Mouse (Mus musculus) kidney, adult 8-10 months (tissue): Measurements from ENCODE around the gene Pds5b.
"Not testable (repeated sequence)": the region's sequence is repeated elsewhere in the genome, so short reads cannot be mapped to it uniquely, and the experiment has no call there.

Experiments used
- DNase-seq, 2 experiments: peaks; one replicate each; pipeline ENCODE4 v3.0.0; 2022

Pds5b gene

DNA sequence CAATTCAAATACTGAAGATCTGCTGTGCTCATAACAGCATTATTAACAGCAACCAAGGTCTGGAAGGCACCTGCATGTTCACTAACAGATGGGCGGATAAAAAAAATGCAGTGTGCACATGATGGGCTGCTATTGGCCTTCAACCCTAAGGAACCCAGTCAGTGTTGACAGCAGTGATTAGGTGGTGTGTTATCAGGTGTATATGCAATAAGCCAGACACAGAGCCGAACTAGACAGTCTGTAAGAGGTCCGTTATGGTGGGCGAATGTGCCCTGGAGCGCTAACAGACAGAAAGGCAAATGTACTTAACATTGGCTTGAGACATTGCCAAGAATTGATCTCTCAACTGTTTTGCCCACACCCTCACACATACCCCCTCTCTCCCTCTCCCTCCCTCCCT, 156.0 kb downstream of the Pds5b start:
- no peak for DNase-seq

DNA sequence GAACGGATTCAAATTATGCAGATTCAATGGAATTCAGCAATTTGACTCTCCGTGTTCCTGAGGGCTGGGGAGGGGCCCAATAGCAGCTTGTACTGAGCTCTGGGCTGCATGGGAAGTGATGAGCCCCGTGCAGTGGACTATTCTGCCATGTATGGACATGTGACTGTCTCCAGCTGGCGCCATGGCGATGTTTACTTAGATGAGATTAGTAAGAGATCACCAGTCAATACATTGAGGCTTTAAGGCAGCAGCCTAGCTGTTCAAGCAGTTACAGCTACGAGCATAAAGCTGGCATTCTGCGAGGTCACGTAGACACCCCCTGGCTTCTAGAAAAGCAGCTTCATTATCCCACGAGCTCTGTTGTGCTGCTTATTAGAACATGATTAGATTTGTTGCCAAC, 157.2 kb downstream of the Pds5b start:
- DNase-seq: no peak

DNA sequence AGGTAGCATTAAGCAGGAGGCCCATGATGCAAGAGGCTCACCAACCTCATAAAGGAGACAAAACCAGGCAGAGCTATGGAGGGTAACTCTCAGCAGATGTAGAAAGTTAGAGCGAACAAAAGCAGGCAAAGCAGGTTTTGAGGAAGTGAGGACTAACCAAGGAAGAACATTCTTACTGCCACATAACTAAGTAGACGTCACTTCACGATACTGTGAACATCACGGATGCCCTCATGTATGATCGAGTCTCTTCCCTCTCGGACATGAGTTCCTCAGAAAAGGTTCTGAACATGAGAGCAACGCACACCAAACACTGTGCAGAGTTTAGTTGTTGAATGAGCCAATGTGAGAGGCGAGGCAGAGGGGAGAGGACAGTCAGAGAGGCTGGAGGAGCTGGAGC, 163.2 kb downstream of the Pds5b start:
- no peak for DNase-seq

DNA sequence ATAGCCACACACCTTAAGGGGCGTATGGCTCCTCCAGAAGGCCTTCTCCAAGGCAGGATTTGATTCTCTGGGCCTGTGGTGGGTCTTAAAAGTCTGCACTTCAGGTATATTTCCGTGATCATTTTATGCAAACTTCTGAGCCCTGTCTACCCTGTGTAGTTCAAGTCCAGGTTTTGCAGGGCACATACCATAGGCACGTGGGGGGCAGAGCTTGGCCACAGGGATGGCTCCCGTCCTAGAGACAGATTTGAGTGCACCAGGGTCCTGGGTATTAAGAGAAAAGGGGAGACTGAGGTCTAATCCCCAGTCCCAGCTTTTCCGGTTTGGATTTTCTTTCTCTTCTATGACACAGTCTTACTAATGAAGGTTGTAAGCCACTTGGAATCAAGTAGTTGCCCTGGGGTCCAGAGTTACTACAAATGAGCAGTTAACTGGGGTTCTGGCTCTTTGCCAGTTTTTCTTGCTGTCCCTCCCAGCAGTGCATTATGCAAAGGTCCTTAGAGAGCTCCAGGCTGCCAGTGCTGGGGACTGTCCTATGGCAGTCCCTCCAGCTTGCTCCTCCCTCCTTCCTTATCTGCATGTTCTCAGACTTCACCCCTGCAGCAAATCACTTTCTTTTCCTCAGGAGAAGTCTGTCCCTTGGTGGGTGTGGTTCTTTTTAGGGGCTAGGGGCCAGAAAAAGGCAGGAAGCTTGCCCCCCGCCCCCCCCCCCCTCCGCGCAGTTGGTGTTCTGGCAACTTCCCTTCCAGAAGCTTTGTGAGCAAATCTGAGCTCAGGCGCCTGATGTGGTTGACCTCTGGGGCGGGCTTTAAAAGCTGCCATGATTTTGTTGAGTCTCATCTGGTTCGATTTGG, 166.4 kb downstream of the Pds5b start:
- DNase-seq: peak; percentile 9 to 57

DNA sequence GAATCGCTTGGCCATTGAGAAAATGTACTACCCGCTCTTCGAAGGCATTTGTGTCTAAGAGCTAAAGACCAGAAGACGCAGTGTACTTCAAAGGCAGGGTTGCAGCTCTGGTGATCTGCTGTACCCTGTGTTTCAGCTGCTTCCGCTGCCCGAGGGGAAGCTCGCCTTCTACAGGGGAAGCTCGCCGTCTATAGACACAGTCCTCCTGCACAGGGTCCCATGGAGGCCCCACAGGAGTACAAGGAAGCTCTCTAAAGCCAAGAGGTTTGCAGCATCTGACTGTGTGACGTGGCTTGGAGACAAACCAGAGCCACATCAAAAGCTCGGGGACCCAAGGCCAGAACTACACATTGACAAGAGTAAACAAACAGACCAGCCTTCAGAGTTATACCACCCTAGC, 167.1 kb downstream of the Pds5b start:
- DNase-seq: no peak

DNA sequence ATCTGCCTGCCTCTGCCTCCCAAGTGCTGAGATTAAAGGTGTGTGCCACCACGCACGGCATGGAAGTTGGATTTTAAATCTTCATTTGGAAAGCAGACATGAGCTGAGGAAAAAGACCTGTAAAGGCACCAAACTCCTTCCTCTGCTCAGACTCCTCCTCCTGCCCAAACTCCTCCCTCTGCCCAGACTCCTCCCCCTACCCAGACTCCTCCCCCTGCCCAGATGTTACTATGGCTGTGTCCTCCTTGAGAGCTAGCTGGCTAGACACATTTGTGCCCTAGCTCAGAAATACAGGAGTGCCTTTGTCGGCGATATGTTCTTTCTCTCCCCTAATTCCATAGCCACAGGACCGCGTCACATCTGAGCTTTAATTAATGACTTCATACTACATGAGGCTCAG, 172.4 kb downstream of the Pds5b start:
- DNase-seq: no peak

DNA sequence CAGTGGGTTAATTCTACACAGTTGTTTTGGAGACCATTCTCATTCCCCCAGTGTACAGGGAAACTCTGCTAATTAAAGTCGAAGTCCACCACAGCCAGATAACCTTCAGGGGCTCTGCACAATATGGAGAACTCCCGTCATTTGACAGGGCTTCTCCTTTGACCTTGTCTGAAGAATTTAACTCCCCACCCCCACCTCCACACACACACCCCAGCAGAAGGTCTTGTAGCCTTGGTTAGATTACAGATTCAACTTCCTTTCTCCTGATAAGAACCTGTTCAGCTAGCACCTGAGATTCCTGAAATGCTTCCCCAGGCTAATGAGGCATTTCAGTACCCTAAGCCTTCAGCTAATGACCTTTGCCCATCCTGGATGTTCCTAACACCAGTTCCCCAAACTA, 177.3 kb downstream of the Pds5b start:
- DNase-seq: no peak

DNA sequence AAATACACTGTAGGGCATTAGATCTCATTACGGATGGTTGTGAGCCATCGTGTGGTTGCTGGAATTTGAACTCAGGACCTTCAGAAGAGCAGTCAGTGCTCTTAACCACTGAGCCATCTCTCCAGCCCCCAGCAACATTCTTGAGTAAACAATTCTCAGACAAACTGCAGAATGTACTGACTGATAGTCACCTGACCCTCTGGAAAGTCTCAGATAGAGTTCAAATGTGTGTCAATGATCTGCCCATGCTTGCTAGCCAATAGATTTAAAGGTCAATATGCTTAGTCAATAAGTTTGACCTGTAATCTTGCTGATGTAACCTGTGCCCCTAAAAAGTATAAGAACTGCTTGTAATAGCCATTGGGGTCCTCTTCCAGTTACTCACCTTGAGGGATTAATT, 178.6 kb downstream of the Pds5b start:
- DNase-seq: not testable (repeated sequence)

DNA sequence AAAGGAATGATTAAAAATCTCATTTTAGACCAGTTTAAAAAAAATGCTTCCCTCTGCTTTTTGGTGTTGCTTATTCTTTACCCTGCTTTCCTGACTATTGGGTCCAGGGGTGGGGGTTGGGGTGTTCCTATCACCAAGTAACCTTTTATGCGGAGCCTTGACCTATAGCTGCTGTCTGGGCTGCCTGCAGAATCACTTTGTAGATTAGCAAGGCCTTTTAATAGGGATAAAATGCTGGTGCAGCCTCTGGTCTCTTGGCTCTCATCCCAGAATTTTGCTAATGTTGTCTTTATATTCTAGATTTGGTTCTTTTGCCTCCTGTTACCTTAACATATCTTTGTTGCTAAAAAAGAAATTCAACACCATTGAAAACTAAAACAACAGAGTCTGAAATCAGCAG, 181.0 kb downstream of the Pds5b start:
- no peak for DNase-seq

DNA sequence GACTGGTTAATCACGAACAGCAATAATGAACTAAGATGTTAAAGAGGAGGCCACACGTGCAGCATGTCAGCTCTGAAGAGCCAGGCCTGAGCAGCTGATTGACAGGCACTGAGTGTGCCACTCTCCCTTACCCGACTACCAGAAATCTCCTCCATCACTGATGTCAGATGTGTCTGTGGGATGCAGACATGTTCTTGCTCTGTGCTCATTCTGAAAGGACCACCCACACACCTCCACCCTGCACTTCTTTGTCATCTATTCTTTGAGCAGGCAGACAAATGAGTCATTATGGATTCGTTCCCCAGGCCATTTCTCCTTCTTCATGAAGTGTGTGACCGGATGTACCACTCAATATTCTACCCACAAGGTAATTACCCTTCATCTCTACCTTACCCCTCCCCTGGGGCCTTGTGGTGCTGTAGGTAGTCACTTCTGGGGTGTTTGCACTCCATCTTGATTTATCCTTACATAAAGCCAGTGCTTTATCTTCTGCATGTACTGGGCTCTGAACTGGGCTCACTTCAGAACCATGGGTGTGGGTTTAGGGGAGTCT, 186.2 kb downstream of the Pds5b start:
- DNase-seq: no peak
